Mouse (Mus musculus) erythroblast, adult 5-6 weeks (primary cell): Measurements from ENCODE around the gene Gm10309. TPM values are rescaled to one million over a fixed set of nuclear protein-coding genes. Genes with fewer than 3 reads are reported as not detected.

Experiments
- total RNA-seq, 2 experiments: library from RNA; stranded (forward) in 1 of 2; stranded (reverse) in 1 of 2; fragments of 150-400 nt in 1 of 2; fragments of 200-764, 138-1000 nt in 1 of 2; gene quantifications; 2 replicates each; pipeline versions ENCODE4 v1.2.3 to v1.2.4; 2015 to 2017; ENCODE audit warnings: low replicate concordance in 2 of 2

The Gm10309 gene
- total RNA-seq, 2 experiments from 2014 or later: not detected

Other genes starting within 250 kb of the Gm10309 start
- 0.42 and 0.77 TPM in 2 replicates for gene Epas1, start 248.5 kb upstream of the Gm10309 start, total RNA-seq (2015; ENCODE audit: low replicate concordance)
- gene Epas1, start 248.5 kb upstream of the Gm10309 start, total RNA-seq (2017; ENCODE audit: low replicate concordance): 0.17 TPM in 1 of 2 replicates, not detected in the other